Mouse (Mus musculus) spleen, postnatal 0 days (tissue): Measurements from ENCODE around the gene Pou3f1. TPM values are rescaled to one million over a fixed set of nuclear protein-coding genes. Genes with fewer than 3 reads are reported as not detected.

Experiments used
- polyA plus RNA-seq: library from polyadenylated mRNA; unstranded; fragments of >200 nt; fragmentation: Nextera tagmentation; extraction: Ambion mirVana; gene quantifications from 2 replicates; pipeline ENCODE4 v1.2.1, GENCODE M21; 2015

Pou3f1 gene
- polyA plus RNA-seq: 0.05 and 0.06 TPM in 2 replicates

DNA sequence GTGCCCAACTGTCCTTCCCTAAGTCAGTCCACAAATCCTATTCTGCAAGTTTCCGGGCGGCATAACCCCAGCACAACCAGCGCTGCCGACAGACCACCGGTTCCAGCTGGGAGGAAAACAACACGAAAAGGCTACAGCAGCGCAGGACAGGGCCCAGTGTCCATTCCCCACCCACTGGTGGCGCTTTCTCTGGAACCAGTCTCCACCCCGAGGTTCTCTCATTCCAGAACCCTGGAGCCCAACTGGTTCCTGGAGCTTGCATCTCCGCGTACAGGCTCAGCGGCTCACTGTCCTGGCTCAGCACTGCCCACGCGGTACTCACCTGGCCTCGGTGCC lies at the start of gene Pou3f1:
Gene Pou3f1 (plus strand): TSS at position 290 of the 336 bp plus-strand sequence.

DNA sequence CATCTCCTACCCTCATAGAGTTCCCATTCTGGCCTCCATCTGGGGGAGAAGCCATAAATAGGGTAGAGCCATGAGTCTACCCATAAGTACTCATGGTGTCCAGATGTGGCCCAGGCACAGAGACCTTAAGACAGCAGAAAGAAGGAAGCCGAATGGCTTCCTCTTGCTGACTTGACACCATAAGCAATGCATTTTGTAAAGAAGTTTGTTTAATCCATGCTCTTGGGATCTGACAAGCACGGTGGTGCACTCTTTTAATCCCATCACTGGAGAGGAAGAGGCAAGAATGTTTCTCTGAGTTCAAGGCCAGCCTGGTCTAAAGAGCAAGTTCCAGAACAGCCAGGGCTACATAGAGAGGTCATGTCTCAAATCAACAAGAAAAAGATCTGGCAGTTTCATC lies 45.9 kb upstream of the Pou3f1 start, which contains the start of gene 3100002H09Rik:
Gene 3100002H09Rik (minus strand): TSS at position 101 of the 400 bp plus-strand sequence.

DNA sequence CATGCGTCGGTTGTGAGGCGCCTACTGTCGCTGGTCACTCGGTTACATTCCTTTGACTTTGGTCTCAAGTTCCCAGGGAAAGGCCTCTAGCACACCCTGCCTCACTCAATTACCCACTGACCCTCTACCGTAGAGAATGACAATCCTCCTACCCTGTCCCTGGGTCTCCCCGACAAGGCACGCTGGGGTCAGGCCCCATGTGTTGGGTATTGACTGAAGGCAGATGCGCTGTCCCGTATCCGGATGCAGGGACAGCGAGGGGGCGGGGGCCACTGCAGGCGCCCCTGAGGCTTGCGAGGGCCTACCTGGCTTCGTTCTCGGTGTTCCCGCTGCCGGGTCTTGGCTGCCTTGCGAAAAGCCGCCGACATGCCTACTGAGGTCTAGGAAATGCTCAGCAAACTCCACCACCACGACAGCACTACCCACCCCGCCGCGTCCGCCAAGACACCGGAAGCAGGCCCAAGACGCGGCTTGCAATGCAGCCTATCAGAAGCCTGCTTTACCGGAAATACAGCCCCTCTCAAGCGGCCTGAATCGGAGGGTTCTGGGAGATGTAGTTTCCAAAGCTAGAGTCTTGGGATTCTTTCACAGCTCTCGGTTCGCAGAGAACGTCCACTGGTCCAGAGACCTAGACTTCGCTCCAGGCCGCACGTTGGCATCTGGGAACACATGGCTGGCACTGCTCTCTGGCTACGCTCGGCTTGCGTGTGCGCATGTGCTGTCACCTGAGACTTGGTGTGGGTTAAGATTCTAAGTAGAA lies 36.7 kb downstream of the Pou3f1 start, which contains the start of gene Utp11:
Gene Utp11 (minus strand): TSS at position 466 of the 760 bp plus-strand sequence.

DNA sequence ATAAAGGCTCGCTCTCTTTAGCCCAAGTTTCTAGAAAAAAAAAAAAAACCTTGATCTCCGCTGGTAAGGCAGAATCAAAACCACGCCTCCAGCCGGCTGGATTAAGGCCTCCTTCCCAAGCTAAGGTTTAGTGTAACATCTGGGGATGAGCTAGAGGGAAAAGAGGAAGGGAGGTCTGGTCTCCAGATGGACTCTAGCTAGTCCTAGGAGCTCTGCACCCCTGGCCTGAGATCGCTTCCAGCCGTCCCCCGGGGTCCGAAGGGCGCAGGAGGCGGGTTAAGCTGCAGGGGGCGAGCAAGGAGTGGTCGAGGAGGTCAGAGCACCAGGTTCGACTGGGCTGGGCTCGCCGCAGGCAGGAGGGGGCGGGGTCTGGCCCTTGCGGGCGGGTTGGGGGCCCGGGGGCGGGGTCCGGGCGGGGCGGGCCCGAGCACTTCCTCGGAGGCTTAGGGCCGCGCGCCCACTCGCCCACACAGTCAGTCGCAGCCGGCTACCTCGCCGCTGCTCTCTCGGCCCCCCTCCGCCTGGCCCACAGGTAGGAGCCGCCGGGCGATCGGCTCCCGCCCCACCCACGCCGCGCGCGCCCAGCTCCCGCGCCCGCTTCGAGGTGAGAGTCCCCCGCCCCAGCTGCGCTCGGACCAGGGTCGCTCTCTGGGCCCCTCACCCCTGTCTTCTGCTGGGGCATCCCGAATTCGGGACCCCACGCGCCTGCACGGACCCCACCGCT lies 43.8 kb downstream of the Pou3f1 start, which contains the start of gene Fhl3:
Gene Fhl3 (plus strand): TSS at position 454 of the 724 bp plus-strand sequence.

Other genes starting within 250 kb of the Pou3f1 start
- not detected in 2 replicates for gene 3100002H09Rik, start 46.0 kb upstream of the Pou3f1 start, polyA plus RNA-seq
- gene Utp11, start 36.8 kb downstream of the Pou3f1 start, polyA plus RNA-seq: 36.1 and 36.7 TPM in 2 replicates
- gene Fhl3, start 43.9 kb downstream of the Pou3f1 start, polyA plus RNA-seq: 5.1 and 5.9 TPM in 2 replicates
- 90.8 and 92.4 TPM in 2 replicates for gene Sf3a3, start 58.0 kb downstream of the Pou3f1 start, polyA plus RNA-seq
- 36.4 and 38.7 TPM in 2 replicates for gene Inpp5b, start 85.0 kb downstream of the Pou3f1 start, polyA plus RNA-seq
- gene Mtf1, start 145.3 kb downstream of the Pou3f1 start, polyA plus RNA-seq: 16.7 and 17.6 TPM in 2 replicates
- gene Yrdc, start 193.9 kb downstream of the Pou3f1 start, polyA plus RNA-seq: 23.3 and 24.0 TPM in 2 replicates
- 26.3 and 30.8 TPM in 2 replicates for gene 1110065P20Rik, start 194.4 kb downstream of the Pou3f1 start, polyA plus RNA-seq
- 0.04 and 0.15 TPM in 2 replicates for gene Maneal, start 205.4 kb downstream of the Pou3f1 start, polyA plus RNA-seq
- not detected in 2 replicates for gene Epha10, start 224.1 kb downstream of the Pou3f1 start, polyA plus RNA-seq